Mouse (Mus musculus) G1E (cell line): ENCODE data around the gene C8g.

ENCODE experiments used
- CTCF ChIP-seq: IDR thresholded peaks from 2 replicates; pipeline ENCODE4 v1.5.1; 2012; ENCODE audit warnings: low read depth, low read length, inconsistent platforms, mixed read lengths
- GATA1 ChIP-seq: IDR thresholded peaks from 2 replicates; pipeline ENCODE4 v1.6.1; 2012; ENCODE audit warnings: borderline replicate concordance, low read length, inconsistent platforms, mixed read lengths
- GATA2 ChIP-seq: IDR thresholded peaks from 2 replicates; pipeline ENCODE4 v1.6.1; 2012; ENCODE audit warnings: low read depth, low read length, inconsistent platforms, borderline replicate concordance
- POLR2AphosphoS5 ChIP-seq: IDR thresholded peaks from 2 replicates; pipeline ENCODE4 v1.6.1; 2012; ENCODE audit warnings: low read depth, low read length, inconsistent platforms; ENCODE audit not compliant: insufficient replicate concordance
- TAL1 ChIP-seq: conservative IDR thresholded peaks from 2 replicates; pipeline ENCODE4 v1.6.1; 2012; ENCODE audit warnings: low read depth, low read length, inconsistent platforms, mixed read lengths

DNA sequence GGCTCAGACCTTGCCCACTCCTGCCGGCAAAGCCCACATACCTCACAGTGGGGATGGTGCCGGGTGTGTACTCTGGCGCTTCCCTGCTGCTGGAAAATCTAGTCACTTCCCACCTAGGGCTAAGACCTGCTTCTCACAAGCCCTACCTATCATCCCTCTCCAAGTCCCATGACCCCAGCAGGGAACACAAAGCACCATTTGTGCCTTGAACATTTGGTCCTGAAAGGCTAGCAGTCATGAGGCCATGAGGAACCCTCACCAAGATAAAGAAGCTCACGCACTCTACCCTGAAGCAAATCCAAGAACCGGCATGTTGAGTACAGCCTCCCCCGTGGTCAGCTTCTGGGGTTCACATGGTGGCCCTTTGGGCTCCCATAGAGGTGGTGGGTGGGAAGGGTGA lies 31.6 kb downstream of the C8g start, which contains the start of gene Ptgds:
- no peak for TF ChIP-seq CTCF
- TF ChIP-seq GATA1: no peak
- TF ChIP-seq TAL1: no peak
- TF ChIP-seq POLR2AphosphoS5: no peak
- TF ChIP-seq GATA2: no peak
